Mouse (Mus musculus) midbrain, embryonic 12.5 days (tissue): ENCODE measurements around the gene Eif1ad. TPM values are rescaled to one million over a fixed set of nuclear protein-coding genes. Genes with fewer than 3 reads are reported as not detected.

Source experiments
- polyA plus RNA-seq: library from polyadenylated mRNA; unstranded; fragments of >200 nt; fragmentation: Nextera tagmentation; extraction: Ambion mirVana; gene quantifications from 2 replicates; pipeline ENCODE4 v1.2.1, GENCODE M21; 2016

Gene Eif1ad
- polyA plus RNA-seq, 1 experiment from 2014 or later = 75.9 TPM

Other genes with a start within 250 kb of the Eif1ad start
- gene Klc2, start 248.2 kb upstream of the Eif1ad start, polyA plus RNA-seq = 53.3 and 54.7 TPM in 2 replicates
- gene Pacs1, start 93.6 kb upstream of the Eif1ad start, polyA plus RNA-seq = 32.5 and 32.8 TPM in 2 replicates
- gene Sf3b2, start 71.3 kb upstream of the Eif1ad start, polyA plus RNA-seq = 411 and 418 TPM in 2 replicates
- 20.4 and 24.1 TPM in 2 replicates for gene Gal3st3, start 68.4 kb upstream of the Eif1ad start, polyA plus RNA-seq
- not detected in 2 replicates for gene Catsper1, start 31.0 kb upstream of the Eif1ad start, polyA plus RNA-seq
- 0.87 and 2.2 TPM in 2 replicates for gene Cst6, start 17.2 kb upstream of the Eif1ad start, polyA plus RNA-seq
- gene Banf1, start 427 bp downstream of the Eif1ad start, polyA plus RNA-seq = 392 and 402 TPM in 2 replicates
- 115 and 118 TPM in 2 replicates for gene Sart1, start 22.0 kb downstream of the Eif1ad start, polyA plus RNA-seq
- gene Tsga10ip, start 35.8 kb downstream of the Eif1ad start, polyA plus RNA-seq = 0.17 and 0.28 TPM in 2 replicates
- gene Drap1, start 58.2 kb downstream of the Eif1ad start, polyA plus RNA-seq = 257 and 262 TPM in 2 replicates
- 52.4 and 60.3 TPM in 2 replicates for gene AI837181, start 58.4 kb downstream of the Eif1ad start, polyA plus RNA-seq
- gene Fosl1, start 80.8 kb downstream of the Eif1ad start, polyA plus RNA-seq = not detected in 2 replicates
- 10.1 TPM in 2 replicates for gene Ccdc85b, start 91.2 kb downstream of the Eif1ad start, polyA plus RNA-seq
- 144 and 149 TPM in 2 replicates for gene Fibp, start 93.9 kb downstream of the Eif1ad start, polyA plus RNA-seq
- gene Ctsw, start 101.8 kb downstream of the Eif1ad start, polyA plus RNA-seq = 3.6 and 3.9 TPM in 2 replicates
- gene Efemp2, start 107.2 kb downstream of the Eif1ad start, polyA plus RNA-seq = 57.9 and 68.9 TPM in 2 replicates
- gene Mus81, start 121.7 kb downstream of the Eif1ad start, polyA plus RNA-seq = 47.7 and 50.1 TPM in 2 replicates
- 3,169 and 3,187 TPM in 2 replicates for gene Cfl1, start 123.7 kb downstream of the Eif1ad start, polyA plus RNA-seq
- gene 1700020D05Rik, start 137.0 kb downstream of the Eif1ad start, polyA plus RNA-seq = 0.22 TPM in 1 of 2 replicates, not detected in the other
- 35.9 and 36.0 TPM in 2 replicates for gene Snx32, start 143.8 kb downstream of the Eif1ad start, polyA plus RNA-seq
- 0.08 and 0.14 TPM in 2 replicates for gene Ovol1, start 193.9 kb downstream of the Eif1ad start, polyA plus RNA-seq
- gene Ap5b1, start 201.3 kb downstream of the Eif1ad start, polyA plus RNA-seq = 2.2 and 2.6 TPM in 2 replicates
- gene Rnaseh2c, start 235.1 kb downstream of the Eif1ad start, polyA plus RNA-seq = 137 and 165 TPM in 2 replicates
- 80.4 and 81.6 TPM in 2 replicates for gene Kat5, start 243.5 kb downstream of the Eif1ad start, polyA plus RNA-seq